Mouse (Mus musculus) olfactory bulb, adult 2 months (tissue): ENCODE results near the gene Pla2g5.

Experiments
- CTCF ChIP-seq: fragments of 200-500 bp; IDR thresholded peaks from 2 replicates; pipeline ENCODE4 v1.5.1; 2012; ENCODE audit warnings: low read depth, mild to moderate bottlenecking, low read length, moderate library complexity; ENCODE audit not compliant: insufficient read depth
- POLR2A ChIP-seq: fragments of 200-500 bp; IDR thresholded peaks from 2 replicates; pipeline ENCODE4 v1.6.1; 2012; ENCODE audit warnings: mild to moderate bottlenecking, low read depth, low read length, moderate library complexity; ENCODE audit not compliant: insufficient read depth

DNA sequence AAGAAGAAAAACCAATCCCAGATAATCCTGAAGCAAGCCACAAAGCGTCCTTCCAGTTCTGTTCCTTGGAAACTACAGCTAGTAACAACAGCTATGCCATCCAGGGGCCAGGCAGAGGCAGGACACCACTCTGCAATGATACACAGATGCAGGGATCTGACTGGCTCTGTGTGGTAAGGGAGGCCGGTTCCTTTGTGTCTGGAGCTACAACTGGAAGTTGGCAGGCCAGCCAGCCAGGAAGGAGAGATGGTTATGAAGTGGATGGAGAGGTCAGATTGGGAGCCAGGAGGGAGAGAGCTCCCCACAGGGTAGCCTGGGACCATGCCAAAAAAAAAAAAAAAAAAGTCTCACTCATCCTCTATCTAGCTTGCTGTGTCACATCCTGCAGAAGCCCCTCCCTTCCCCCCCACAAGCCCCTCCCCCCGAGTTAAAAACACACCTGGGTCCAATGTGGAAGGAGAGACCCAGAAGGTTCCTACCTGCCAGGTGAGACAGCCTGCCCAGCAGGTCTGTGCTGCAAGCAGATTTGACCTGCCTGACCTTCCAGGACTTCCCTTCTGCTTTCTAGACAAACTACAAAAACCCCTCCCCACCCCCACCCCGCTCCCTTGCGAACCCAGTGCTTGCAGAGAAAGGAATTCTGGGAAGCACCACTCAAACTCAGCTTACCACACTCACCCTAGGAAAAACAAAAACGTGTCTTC is 66.6 kb downstream of the Pla2g5 start:
- TF ChIP-seq CTCF, result no peak
- no peak for TF ChIP-seq POLR2A
